Mouse (Mus musculus): Measurements from ENCODE around the gene Sh3pxd2a. TPM values are rescaled to one million over a fixed set of nuclear protein-coding genes. Genes with fewer than 3 reads are reported as not detected.

The Sh3pxd2a gene
- polyA plus RNA-seq, 1 experiment from 2014 or later, result 8.8 TPM

DNA sequence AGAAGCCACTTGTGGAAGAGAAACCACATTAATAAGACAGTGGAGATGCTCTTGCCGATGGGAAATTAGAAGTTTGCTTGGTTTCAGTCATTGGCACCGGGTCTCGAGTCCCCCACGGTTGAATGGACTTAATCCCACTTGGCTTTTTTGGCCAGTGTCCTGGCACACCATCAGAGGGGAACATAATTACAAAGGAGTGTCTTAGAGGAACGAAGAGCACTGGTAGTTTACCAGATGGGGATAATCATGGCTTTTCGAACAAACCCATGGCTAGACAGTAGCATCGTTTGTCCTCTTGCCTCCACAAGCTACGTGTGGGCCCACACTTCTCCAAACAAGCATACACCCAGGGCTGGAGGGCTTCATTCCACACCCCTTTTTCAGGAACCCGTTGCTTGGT lies 33.1 kb upstream of the Sh3pxd2a start:
- H3K9ac ChIP-seq (ENCODE audit: low read length), result no peak overlapping the region
- H3K4me1 ChIP-seq (replicated peaks; ENCODE audit: control insufficient read depth, insufficient read depth, low read length), result peaks cover 6% of the 10 kb centered on the region; the same call in 1 of the 2 replicates
- 84% methylated on average over 9 of the region's 9 CpGs for WGBS
- H3K4me2 ChIP-seq (ENCODE audit: low read length), result no peak overlapping the region
- no peak for ATAC-seq (replicated peaks; ENCODE audit: low FRiP score, low TSS enrichment, low read depth)
- DNase-seq (ENCODE audit: low spot score), result no peak
- no peak overlapping the region for H3K4me3 ChIP-seq (ENCODE audit: low read depth, low read length)
- 0 out of 2 replicates have a peak, but pooled peaks cover 5% of the 10 kb centered on the region for H3K36me3 ChIP-seq (ENCODE audit: control insufficient read depth, insufficient read depth, low read length)
- H3K27me3 ChIP-seq (replicated peaks; ENCODE audit: control insufficient read depth, insufficient read depth, low read length), result no peaks in the 10 kb centered on the region
- no peak overlapping the region for H3K27ac ChIP-seq (ENCODE audit: low read depth)
- H3K9me3 ChIP-seq (ENCODE audit: control insufficient read depth, low read length), result no peaks in the 10 kb centered on the region

DNA sequence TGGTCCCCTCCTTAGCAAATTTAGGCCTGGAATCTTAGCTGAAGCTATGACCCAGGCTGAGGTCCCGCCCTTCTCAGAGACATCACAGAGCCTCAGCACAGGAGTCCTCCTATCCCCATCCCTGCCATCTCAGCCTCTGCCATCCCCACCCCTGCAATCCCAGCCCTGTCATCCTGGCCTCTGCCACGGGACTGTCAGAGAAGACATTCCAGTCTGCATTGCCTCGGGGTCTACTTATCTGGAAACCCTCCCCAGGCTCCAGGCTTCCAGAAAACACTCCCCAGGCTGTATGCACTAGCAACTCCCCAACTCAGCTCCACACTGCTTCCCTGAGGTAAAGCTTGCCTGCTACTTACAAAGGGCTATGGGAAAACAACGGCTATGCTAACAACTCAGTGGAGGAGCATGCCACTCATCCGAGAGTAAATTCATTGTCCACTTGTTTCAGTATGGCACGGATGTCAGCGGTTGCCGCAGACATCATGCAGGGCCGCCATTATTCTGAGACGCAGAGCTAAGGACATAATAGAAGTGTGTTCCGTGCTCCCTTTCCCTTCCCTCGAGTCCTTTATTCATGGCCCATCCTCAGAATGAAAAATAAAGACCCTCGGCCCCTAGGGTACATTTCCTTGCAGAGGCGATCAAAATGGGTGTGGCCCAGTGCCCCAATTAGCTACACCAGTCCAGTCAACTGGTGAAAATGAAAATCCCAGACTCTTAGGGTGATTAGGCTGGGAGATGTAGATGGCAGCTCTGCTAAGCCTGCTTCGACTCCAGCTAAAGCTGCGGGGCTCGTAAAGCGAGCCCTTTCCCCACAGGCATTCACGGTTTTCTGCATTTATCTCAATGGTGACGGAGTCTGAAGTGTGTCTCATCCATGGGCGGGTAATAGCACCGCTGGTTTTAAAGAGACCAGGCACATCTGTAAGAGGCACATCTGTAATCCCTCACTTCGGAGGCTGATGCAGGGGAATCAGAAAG lies 29.1 kb upstream of the Sh3pxd2a start:
- Histone ChIP-seq H3K4me3 (ENCODE audit: low read depth, low read length) (no peak overlapping the region), H3K9me3 (ENCODE audit: control insufficient read depth, low read length) (0 out of 2 replicates have a peak, but pooled peaks cover 4% of the 10 kb centered on the region), H3K4me1 (replicated peaks; ENCODE audit: control insufficient read depth, insufficient read depth, low read length) (no peaks in the 10 kb centered on the region; the same call in 1 of the 2 replicates), H3K27me3 (replicated peaks; ENCODE audit: control insufficient read depth, insufficient read depth, low read length) (no peaks in the 10 kb centered on the region), H3K36me3 (ENCODE audit: control insufficient read depth, insufficient read depth, low read length) (no peaks in the 10 kb centered on the region), H3K27ac (ENCODE audit: low read depth) (no peak overlapping the region), H3K9ac (ENCODE audit: low read length) (no peak overlapping the region), H3K4me2 (ENCODE audit: low read length) (no peak overlapping the region)
- DNase-seq (ENCODE audit: low spot score) (no peak), ATAC-seq (replicated peaks; ENCODE audit: low FRiP score, low TSS enrichment, low read depth) (no peak)
- WGBS, result 70% methylated on average over 23 of the region's 23 CpGs

DNA sequence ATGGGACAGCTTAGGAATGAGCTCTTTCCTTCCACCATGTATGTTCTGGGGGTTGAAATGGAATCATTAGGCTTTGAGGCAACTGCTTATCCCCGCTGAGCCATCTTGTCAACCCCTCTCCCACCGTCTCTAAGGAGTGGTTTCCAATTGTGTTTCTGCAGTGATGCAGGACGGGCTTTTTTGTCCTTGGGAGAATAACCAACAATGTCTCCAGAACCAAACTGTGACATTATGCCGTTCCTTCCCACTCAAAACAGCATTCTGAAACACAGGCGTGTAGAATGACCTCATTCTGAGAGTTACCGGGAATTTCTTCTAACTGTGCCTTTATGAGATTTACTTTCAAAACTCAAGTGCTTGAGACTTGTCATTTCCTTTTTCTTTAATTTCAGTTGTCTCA lies 28.2 kb upstream of the Sh3pxd2a start:
- ATAC-seq (replicated peaks; ENCODE audit: low FRiP score, low TSS enrichment, low read depth) (no peak), DNase-seq (ENCODE audit: low spot score) (no peak)
- no peaks in the 10 kb centered on the region for H3K36me3 ChIP-seq (ENCODE audit: control insufficient read depth, insufficient read depth, low read length)
- 89% methylated on average over 6 of the region's 6 CpGs for WGBS
- no peak overlapping the region for H3K4me2 ChIP-seq (ENCODE audit: low read length)
- H3K4me3 ChIP-seq (ENCODE audit: low read depth, low read length), result no peak overlapping the region
- H3K4me1 ChIP-seq (replicated peaks; ENCODE audit: control insufficient read depth, insufficient read depth, low read length), result no peaks in the 10 kb centered on the region
- H3K9ac ChIP-seq (ENCODE audit: low read length), result no peak overlapping the region
- no peaks in the 10 kb centered on the region for H3K27me3 ChIP-seq (replicated peaks; ENCODE audit: control insufficient read depth, insufficient read depth, low read length)
- no peak overlapping the region for H3K27ac ChIP-seq (ENCODE audit: low read depth)
- H3K9me3 ChIP-seq (ENCODE audit: control insufficient read depth, low read length), result 0 out of 2 replicates have a peak, but pooled peaks cover 4% of the 10 kb centered on the region

DNA sequence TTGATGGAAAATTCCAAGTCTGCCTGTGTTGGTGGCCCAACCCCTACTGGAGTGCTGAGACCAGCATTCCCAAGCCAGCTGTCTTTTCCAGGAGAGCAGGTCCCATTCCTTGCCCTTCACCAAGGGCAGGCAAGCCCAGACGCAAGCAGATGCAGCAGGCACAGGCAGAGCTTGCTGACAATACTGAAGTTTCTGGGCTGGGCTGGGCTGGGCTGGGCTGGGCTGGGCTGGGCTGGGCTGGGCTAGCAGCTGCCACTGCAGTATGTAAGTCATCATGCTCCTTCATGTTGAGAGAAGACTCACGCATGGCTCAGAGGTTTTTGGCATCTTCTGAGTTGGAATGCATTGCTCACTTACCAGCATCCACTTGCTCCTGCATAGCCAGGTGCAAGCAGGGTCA lies 27.7 kb upstream of the Sh3pxd2a start:
- Histone ChIP-seq H3K4me3 (ENCODE audit: low read depth, low read length) (no peak overlapping the region), H3K27ac (ENCODE audit: low read depth) (no peak overlapping the region), H3K27me3 (replicated peaks; ENCODE audit: control insufficient read depth, insufficient read depth, low read length) (no peaks in the 10 kb centered on the region), H3K4me1 (replicated peaks; ENCODE audit: control insufficient read depth, insufficient read depth, low read length) (no peaks in the 10 kb centered on the region), H3K9me3 (ENCODE audit: control insufficient read depth, low read length) (0 out of 2 replicates have a peak, but pooled peaks cover 4% of the 10 kb centered on the region), H3K9ac (ENCODE audit: low read length) (no peak overlapping the region), H3K4me2 (ENCODE audit: low read length) (no peak overlapping the region), H3K36me3 (ENCODE audit: control insufficient read depth, insufficient read depth, low read length) (no peaks in the 10 kb centered on the region)
- 61% methylated on average over 2 of the region's 2 CpGs for WGBS
- DNase-seq (ENCODE audit: low spot score), result no peak
- ATAC-seq (replicated peaks; ENCODE audit: low FRiP score, low TSS enrichment, low read depth), result no peak

DNA sequence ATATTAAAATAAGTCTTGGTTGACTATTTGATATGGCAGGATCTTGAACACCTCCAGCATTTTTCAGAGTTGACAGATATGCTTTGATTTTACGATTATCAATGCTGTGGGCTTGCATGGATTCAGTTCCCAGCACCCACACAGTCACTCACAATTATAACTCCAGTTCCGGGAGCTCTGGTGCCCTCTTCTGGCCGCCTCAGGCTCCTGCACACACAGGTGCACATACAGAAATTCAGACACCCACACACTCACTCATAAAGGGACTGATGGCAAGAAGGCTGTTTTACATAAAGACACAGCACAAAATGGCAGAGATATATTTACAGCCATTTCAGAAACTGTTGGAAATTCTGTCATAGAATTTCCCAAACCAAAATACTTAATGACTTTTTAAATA lies 25.0 kb upstream of the Sh3pxd2a start:
- Histone ChIP-seq H3K27ac (ENCODE audit: low read depth) (no peak overlapping the region), H3K27me3 (replicated peaks; ENCODE audit: control insufficient read depth, insufficient read depth, low read length) (no peaks in the 10 kb centered on the region), H3K9me3 (ENCODE audit: control insufficient read depth, low read length) (0 out of 2 replicates have a peak, but pooled peaks cover 4% of the 10 kb centered on the region), H3K36me3 (ENCODE audit: control insufficient read depth, insufficient read depth, low read length) (no peaks in the 10 kb centered on the region), H3K4me2 (ENCODE audit: low read length) (no peak overlapping the region), H3K4me1 (replicated peaks; ENCODE audit: control insufficient read depth, insufficient read depth, low read length) (peaks cover 6% of the 10 kb centered on the region), H3K9ac (ENCODE audit: low read length) (no peak overlapping the region), H3K4me3 (ENCODE audit: low read depth, low read length) (no peak overlapping the region)
- ATAC-seq (replicated peaks; ENCODE audit: low FRiP score, low TSS enrichment, low read depth), result no peak
- 81% methylated on average over 3 of the region's 3 CpGs for WGBS
- no peak for DNase-seq (ENCODE audit: low spot score)

DNA sequence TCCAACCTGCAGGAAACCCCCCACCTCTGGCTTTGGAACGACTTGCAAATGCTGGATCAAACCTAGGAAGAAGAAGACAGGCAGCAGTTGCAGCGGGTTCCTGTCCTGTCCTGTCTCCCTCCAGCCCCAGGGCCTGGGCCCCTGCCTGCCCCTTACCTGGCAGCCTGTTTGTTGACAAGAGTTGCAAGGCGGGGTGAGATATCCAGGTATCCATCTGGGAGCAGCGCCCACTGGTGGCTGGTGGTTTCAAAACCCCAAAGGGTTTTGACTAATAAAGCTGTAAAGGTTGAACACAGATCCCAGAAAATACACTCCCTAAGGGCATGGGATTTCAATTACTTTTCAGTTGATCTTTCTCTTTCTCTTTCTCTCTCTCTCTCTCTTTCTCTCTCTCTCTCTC lies 24.0 kb upstream of the Sh3pxd2a start:
- no peaks in the 10 kb centered on the region for H3K36me3 ChIP-seq (ENCODE audit: control insufficient read depth, insufficient read depth, low read length)
- no peaks in the 10 kb centered on the region for H3K27me3 ChIP-seq (replicated peaks; ENCODE audit: control insufficient read depth, insufficient read depth, low read length)
- 0 out of 2 replicates have a peak, but pooled peaks cover 4% of the 10 kb centered on the region for H3K9me3 ChIP-seq (ENCODE audit: control insufficient read depth, low read length)
- DNase-seq (ENCODE audit: low spot score) (no peak), ATAC-seq (replicated peaks; ENCODE audit: low FRiP score, low TSS enrichment, low read depth) (no peak)
- H3K27ac ChIP-seq (ENCODE audit: low read depth), result no peak overlapping the region
- 31% methylated on average over 4 of the region's 4 CpGs for WGBS
- H3K4me2 ChIP-seq (ENCODE audit: low read length), result no peak overlapping the region
- H3K4me3 ChIP-seq (ENCODE audit: low read depth, low read length), result no peak overlapping the region
- no peak overlapping the region for H3K9ac ChIP-seq (ENCODE audit: low read length)
- H3K4me1 ChIP-seq (replicated peaks; ENCODE audit: control insufficient read depth, insufficient read depth, low read length), result peaks cover 6% of the 10 kb centered on the region

DNA sequence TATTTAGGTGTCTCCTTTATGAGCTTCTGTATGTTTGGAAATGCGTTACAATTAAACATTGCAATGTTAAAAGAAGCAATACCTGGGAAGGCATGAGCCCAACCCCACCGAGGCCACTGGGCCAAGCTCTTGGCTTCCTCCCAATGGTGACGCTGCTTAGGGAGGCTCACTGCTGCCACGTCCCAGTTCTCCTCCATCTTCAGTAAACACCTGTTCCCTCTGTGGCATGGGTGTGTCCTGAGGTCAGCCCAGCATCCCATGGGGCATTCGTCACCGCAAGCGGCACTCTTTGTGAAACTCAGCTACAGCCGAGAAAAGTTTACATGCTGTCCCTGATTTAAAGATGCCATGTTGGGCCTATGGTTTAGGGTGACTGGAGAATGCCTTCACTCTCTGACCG lies 23.4 kb upstream of the Sh3pxd2a start:
- 0 out of 2 replicates have a peak, but pooled peaks cover 4% of the 10 kb centered on the region for H3K9me3 ChIP-seq (ENCODE audit: control insufficient read depth, low read length)
- H3K9ac ChIP-seq (ENCODE audit: low read length), result no peak overlapping the region
- H3K36me3 ChIP-seq (ENCODE audit: control insufficient read depth, insufficient read depth, low read length), result no peaks in the 10 kb centered on the region
- H3K27ac ChIP-seq (ENCODE audit: low read depth), result no peak overlapping the region
- no peak overlapping the region for H3K4me2 ChIP-seq (ENCODE audit: low read length)
- ATAC-seq (replicated peaks; ENCODE audit: low FRiP score, low TSS enrichment, low read depth) (no peak), DNase-seq (ENCODE audit: low spot score) (no peak)
- 83% methylated on average over 9 of the region's 9 CpGs for WGBS
- H3K4me3 ChIP-seq (ENCODE audit: low read depth, low read length), result no peak overlapping the region
- no peaks in the 10 kb centered on the region for H3K27me3 ChIP-seq (replicated peaks; ENCODE audit: control insufficient read depth, insufficient read depth, low read length)
- H3K4me1 ChIP-seq (replicated peaks; ENCODE audit: control insufficient read depth, insufficient read depth, low read length), result peaks cover 6% of the 10 kb centered on the region

DNA sequence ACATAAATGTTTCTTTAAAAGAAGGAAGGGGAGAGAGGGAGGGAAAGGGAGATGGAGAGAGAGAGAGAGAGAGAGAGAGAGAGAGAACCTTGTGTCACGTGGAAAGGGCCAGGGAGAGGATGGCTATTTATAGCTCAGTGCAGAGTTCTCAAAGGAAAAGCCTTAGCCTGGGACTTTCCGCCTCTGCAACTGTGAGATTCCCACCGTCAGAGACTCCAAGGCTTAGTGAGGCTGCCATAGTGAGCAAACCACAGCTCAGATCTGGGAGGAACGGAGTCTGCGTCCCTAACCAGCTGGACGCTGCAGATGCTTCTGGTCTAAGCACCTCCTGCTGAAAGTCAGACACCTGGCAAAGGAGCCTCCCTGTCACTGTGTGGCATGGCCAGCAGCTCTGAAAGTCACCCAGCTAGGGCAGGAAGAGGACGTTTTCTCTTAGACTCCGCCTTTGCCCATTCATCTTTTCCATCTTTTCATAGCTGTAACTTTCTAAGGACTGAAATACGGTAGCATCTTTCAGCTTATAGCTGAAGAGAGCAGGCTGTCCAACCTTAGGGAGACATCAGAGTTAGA lies 21.9 kb upstream of the Sh3pxd2a start:
- peak overlapping the region; percentile 32 for H3K4me2 ChIP-seq (ENCODE audit: low read length)
- no peak for DNase-seq (ENCODE audit: low spot score)
- peak overlapping the region; percentile 69; the same call in 1 of the 2 replicates for H3K27ac ChIP-seq (ENCODE audit: low read depth)
- 0 out of 2 replicates have a peak overlapping the region, but pooled peaks have one; percentile 14 for H3K9ac ChIP-seq (ENCODE audit: low read length)
- H3K9me3 ChIP-seq (ENCODE audit: control insufficient read depth, low read length), result peaks cover 6% of the 10 kb centered on the region; the same call in 1 of the 2 replicates
- 24% methylated on average over 9 of the region's 9 CpGs for WGBS
- peaks cover 6% of the 10 kb centered on the region for H3K4me1 ChIP-seq (replicated peaks; ENCODE audit: control insufficient read depth, insufficient read depth, low read length)
- H3K4me3 ChIP-seq (ENCODE audit: low read depth, low read length), result no peak overlapping the region
- H3K36me3 ChIP-seq (ENCODE audit: control insufficient read depth, insufficient read depth, low read length), result no peaks in the 10 kb centered on the region
- peak; percentile 71 for ATAC-seq (replicated peaks; ENCODE audit: low FRiP score, low TSS enrichment, low read depth)
- H3K27me3 ChIP-seq (replicated peaks; ENCODE audit: control insufficient read depth, insufficient read depth, low read length), result no peaks in the 10 kb centered on the region

Measured in intestine, embryonic 14.5 days (tissue).